Mouse (Mus musculus): Measurements from ENCODE around the gene B230118H07Rik.

B230118H07Rik gene

DNA sequence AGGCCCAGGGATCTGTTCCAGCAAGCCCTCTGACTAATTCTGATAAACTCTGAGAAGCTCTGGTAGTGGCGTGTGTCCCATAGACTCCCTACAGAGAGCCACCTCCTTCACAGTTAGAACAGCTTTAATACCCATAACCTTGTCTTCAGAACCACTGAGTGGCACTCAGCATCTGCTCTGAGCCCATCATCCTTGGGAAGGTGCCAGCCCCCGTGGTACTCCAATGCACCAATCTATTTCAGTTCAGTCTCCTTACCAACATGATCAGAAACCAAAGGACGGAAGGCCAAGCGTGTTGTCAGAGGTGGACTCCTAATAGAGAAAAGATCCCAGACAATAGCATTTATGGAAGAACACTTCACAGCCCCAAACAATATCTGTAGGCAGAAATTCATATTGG lies 124.2 kb downstream of the B230118H07Rik start:
- no peak for DNase-seq (ENCODE audit: low read depth)

DNA sequence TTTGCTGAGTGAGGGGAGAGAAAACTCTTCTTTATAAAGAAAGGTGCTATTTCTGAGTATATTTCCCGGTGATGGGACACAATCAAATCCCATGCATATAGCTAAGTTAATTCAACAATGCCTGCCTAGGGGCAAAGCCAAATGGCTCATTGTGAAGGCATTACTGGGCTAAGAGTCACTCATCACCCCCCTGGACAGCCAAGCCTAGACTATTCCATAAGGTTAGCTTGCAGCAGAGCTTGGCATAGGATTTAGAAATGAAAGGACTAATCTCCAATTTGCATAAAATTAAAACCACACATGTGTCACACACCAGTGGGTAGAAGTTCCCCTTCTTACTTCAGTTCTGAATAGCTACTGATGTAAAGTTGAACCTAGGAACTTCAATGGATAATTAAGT lies 128.8 kb downstream of the B230118H07Rik start:
- no peak for DNase-seq (ENCODE audit: low read depth)

DNA sequence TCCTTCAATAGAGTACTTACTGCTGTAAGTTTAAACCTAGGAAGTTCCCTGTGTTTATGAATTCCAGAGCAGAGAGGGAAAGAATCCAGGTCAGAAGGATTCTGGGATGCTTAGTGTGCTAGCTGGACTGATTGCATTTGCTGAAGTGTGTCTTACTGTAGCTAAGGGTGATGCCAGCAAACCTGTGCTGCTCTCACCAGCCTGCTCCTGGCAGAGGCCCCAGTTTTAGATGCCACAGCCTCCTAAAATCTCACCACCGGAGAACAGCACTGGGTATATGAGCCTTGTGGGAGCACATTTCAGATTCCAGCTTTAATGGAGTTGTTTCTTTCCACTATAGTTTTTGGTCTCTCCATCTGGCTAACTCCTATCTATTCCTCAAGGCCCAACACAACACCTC lies 129.4 kb downstream of the B230118H07Rik start:
- DNase-seq (ENCODE audit: low read depth), result no peak

All from fibroblast of lung, adult 2 months (primary cell).